Mouse (Mus musculus): Measurements from ENCODE around the gene Htr7. TPM values are rescaled to one million over a fixed set of nuclear protein-coding genes. Genes with fewer than 3 reads are reported as not detected.
A peak's percentile ranks its signal among the peaks of the same experiment; 100 is the strongest.

The Htr7 gene
- polyA plus RNA-seq, 1 experiment from 2014 or later = 0.29 TPM

DNA sequence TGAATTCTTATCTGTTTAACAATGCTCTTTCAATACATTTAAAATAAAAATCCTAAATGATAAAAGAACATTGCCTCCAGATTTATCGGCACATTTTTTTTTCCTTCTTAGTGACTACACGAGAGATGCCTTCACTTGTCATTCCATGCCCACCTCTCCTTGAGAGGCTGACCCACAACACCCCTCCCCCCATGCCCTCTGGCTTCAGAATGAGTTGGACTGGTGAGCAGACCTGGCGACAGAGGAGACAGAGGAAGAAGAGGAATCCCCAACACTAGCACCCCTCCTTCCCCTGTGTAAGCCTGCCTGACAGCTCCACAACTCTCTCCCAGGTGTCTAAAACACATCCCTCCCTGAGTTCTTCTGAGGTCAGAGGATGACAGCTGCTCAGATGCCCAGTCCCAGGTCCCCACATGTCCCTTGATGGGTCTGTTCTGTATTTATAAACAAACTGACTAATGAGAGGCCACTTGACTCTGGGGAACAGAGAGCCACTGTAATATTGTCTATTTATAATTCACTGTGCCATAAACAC, 132.3 kb downstream of the Htr7 start:
- WGBS = 49% methylated on average over 3 of the region's 3 CpGs
- H3K9ac ChIP-seq = no peak overlapping the region
- H3K27me3 ChIP-seq = no peaks in the 10 kb centered on the region
- H3K27ac ChIP-seq = no peak overlapping the region
- H3K4me1 ChIP-seq = no peaks in the 10 kb centered on the region
- H3K9me3 ChIP-seq = no peaks in the 10 kb centered on the region
- no peaks in the 10 kb centered on the region for H3K36me3 ChIP-seq
- no peak for ATAC-seq (ENCODE audit: borderline replicate concordance, extremely low read depth, low FRiP score, low TSS enrichment)
- H3K4me2 ChIP-seq = no peak overlapping the region
- no peak overlapping the region for H3K4me3 ChIP-seq

GRCm38 (mm10) chr19:35924418-35924817, 132.9 kb downstream of the Htr7 start:
- ATAC-seq (ENCODE audit: borderline replicate concordance, extremely low read depth, low FRiP score, low TSS enrichment) = peak; percentile 70; the same call in 1 of the 2 replicates
- Histone ChIP-seq H3K9ac (no peak overlapping the region), H3K9me3 (no peaks in the 10 kb centered on the region), H3K4me1 (no peaks in the 10 kb centered on the region), H3K4me3 (no peak overlapping the region), H3K4me2 (no peak overlapping the region), H3K27me3 (no peaks in the 10 kb centered on the region), H3K27ac (no peak overlapping the region), H3K36me3 (no peaks in the 10 kb centered on the region)
- WGBS = 34% methylated on average over 5 of the region's 5 CpGs

Other genes with a start within 250 kb of the Htr7 start
- 85.3 and 89.3 TPM in 2 replicates for gene Rpp30, start 26.2 kb upstream of the Htr7 start, polyA plus RNA-seq (2015; fragmentation: Nextera tagmentation; extraction: Ambion mirVana)
- 7.9 and 12.5 TPM in 2 replicates for gene Ankrd1, start 62.6 kb upstream of the Htr7 start, polyA plus RNA-seq (2015; fragmentation: Nextera tagmentation; extraction: Ambion mirVana)